Mouse (Mus musculus) heart, embryonic 14.5 days (tissue): ENCODE data around the gene Chd9. TPM values are rescaled to one million over a fixed set of nuclear protein-coding genes. Genes with fewer than 3 reads are reported as not detected.

ENCODE experiments used
- ATAC-seq: fragments of 200-750 bp; cut with Nextera tagmentation; 2 replicates; pipeline ENCODE4 v1.8.0; 2017; ENCODE audit warnings: low read depth, moderate TSS enrichment; ENCODE audit not compliant: insufficient number of reproducible peaks, insufficient read depth, low FRiP score
- H3K27ac ChIP-seq, 2 experiments: fragments of 200-500 bp in 1 of 2; fragments of 300-500 bp in 1 of 2; sonication (generic) in 1 of 2; replicated peaks in 1 of 2; 2 replicates each; pipeline ENCODE4 v1.5.1; 2012 to 2014; ENCODE audit warnings: low read depth in 2 of 2, low read length in 2 of 2, control low read depth in 1 of 2, mild to moderate bottlenecking in 1 of 2, mixed read lengths in 1 of 2; ENCODE audit not compliant: control insufficient read depth in 1 of 2, insufficient read depth in 1 of 2
- H3K27me3 ChIP-seq: fragments of 300-500 bp; sonication (generic); 2 replicates; pipeline ENCODE4 v1.6.1; 2014; ENCODE audit warnings: mild to moderate bottlenecking, low read length, control low read depth; ENCODE audit not compliant: control insufficient read depth, insufficient read depth
- H3K36me3 ChIP-seq: fragments of 300-500 bp; sonication (generic); 2 replicates; pipeline ENCODE4 v1.6.1; 2014; ENCODE audit warnings: mild to moderate bottlenecking, control low read depth, low read length, mixed read lengths; ENCODE audit not compliant: control insufficient read depth, insufficient read depth
- H3K4me1 ChIP-seq, 2 experiments: fragments of 200-500 bp in 1 of 2; fragments of 300-500 bp in 1 of 2; sonication (generic) in 1 of 2; 2 replicates each; pipeline ENCODE4 v1.6.1; 2012 to 2014; ENCODE audit warnings: low read length in 2 of 2, control low read depth in 1 of 2, mixed read lengths in 1 of 2; ENCODE audit not compliant: control insufficient read depth in 2 of 2, insufficient read depth in 2 of 2
- H3K4me2 ChIP-seq: fragments of 300-500 bp; sonication (generic); 2 replicates; pipeline ENCODE4 v1.6.1; 2014; ENCODE audit warnings: mild to moderate bottlenecking, low read length
- H3K4me3 ChIP-seq, 2 experiments: fragments of 200-500 bp in 1 of 2; fragments of 300-500 bp in 1 of 2; sonication (generic) in 1 of 2; 2 replicates each; pipeline ENCODE4 v1.5.1; 2012 to 2014; ENCODE audit warnings: low read length in 2 of 2, mild to moderate bottlenecking in 2 of 2, control low read depth in 1 of 2, low read depth in 1 of 2, moderate library complexity in 1 of 2; ENCODE audit not compliant: control insufficient read depth in 1 of 2, insufficient read depth in 1 of 2
- H3K9ac ChIP-seq: fragments of 300-500 bp; sonication (generic); 2 replicates; pipeline ENCODE4 v1.6.1; 2014; ENCODE audit warnings: mild to moderate bottlenecking, low read length
- H3K9me3 ChIP-seq: fragments of 300-500 bp; sonication (generic); 2 replicates; pipeline ENCODE4 v1.6.1; 2016; ENCODE audit warnings: low read length, control low read depth; ENCODE audit not compliant: control insufficient read depth
- WGBS: fragments of 180-500 bp; shearing (Covaris S2); extraction: QIAGEN DNeasy Blood & Tissue Kit; methylation state at CpG from one replicate; pipeline ENCODE4 v1.1.7; 2014; 5-methylcytosine and 5-hydroxymethylcytosine counted together
- polyA plus RNA-seq: library from polyadenylated mRNA; unstranded; fragments of >200 nt; fragmentation: Nextera tagmentation; extraction: Ambion mirVana; gene quantifications from 2 replicates; pipeline ENCODE4 v1.2.1, GENCODE M21; 2014

The Chd9 gene
- polyA plus RNA-seq, 1 experiment from 2014 or later = 57.0 TPM

DNA sequence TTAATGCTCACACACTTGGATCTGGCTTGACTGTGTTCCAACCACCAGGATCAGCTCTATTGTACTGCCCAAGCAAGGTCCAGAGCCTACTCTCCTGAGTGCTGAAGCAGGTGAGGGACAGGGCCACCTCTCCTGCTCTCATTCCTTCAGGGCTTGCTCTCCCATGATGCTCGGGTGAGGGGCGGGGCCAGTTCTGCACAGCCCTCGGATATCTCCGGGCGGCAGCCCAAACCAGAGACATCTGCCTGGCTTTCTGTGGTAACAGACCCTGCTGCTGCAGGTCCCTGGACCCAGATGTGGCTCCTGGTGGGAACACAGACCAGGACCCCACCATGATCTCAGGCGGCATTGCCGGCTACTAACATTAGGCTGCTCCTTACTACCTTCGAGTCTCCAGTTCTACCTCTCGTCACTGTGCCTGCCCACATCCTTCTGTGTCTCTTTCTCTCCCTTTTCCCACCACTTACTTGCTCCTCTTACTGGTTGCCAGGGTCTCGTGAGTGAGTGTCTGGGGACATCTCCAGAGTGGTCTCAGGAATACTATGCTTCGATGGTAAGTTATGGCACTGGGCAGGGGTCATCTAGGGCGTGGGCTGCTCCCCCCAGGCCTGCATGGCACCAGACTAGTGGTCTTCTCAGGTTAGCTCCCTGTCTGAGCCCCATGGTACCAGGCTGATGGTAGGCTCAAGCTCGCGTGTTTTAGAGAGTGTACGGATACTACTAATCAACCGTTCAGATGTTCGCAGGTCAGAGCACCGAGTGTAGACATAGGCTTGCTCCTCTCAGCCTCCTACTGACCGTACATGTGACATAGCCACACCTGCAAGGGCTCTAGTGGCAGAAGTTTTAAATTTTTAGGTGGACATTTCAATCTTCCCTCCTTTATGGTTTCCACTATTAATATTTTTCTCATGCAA, 232.7 kb downstream of the Chd9 start:
- Histone ChIP-seq H3K9ac (peak overlapping the region; percentile 27; the same call in 1 of the 2 replicates), H3K4me2 (peak overlapping the region; percentile 11; the same call in 1 of the 2 replicates), H3K36me3 (peaks cover 4% of the 10 kb centered on the region), H3K27ac (no peak overlapping the region), H3K27me3 (no peaks in the 10 kb centered on the region), H3K4me3 (no peak overlapping the region), H3K9me3 (no peaks in the 10 kb centered on the region), H3K4me1 (peaks cover 6 to 9% of the 10 kb centered on the region in 2 experiments; a peak in 2 of 4 replicates)
- WGBS = 70% methylated on average over 19 of the region's 19 CpGs
- peak; percentile 38; the same call in 1 of the 2 replicates for ATAC-seq

GRCm38 (mm10) chr8:91065179-91065578, 237.0 kb downstream of the Chd9 start:
- Histone ChIP-seq H3K9me3 (no peaks in the 10 kb centered on the region), H3K4me1 (peaks cover 8 to 18% of the 10 kb centered on the region in 2 experiments; a peak in 3 of 4 replicates), H3K4me2 (no peak overlapping the region), H3K4me3 (no peak overlapping the region), H3K9ac (no peak overlapping the region), H3K27ac (no peak overlapping the region), H3K27me3 (no peaks in the 10 kb centered on the region), H3K36me3 (no peaks in the 10 kb centered on the region)
- 62% methylated on average over 4 of the region's 4 CpGs for WGBS
- ATAC-seq = no peak

DNA sequence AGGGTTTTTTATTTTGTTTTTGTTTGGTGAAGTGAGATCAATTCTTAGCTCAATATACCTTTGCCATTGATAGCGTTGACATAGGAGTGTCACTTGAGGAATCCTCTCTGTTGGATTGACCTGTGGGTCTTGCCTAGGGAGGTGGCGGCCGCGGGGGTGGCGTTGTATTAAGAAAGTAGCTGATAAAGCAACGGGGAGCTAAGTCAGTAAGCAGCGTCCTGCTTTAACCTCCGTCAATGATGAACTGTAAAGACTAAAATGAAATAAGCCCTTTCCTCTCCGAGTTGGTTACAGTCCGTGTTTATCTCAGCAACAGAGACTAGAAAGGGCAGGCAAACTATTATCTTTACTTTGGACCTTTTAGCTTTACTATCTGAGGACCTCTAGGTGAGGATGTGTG, 241.3 kb downstream of the Chd9 start:
- H3K9ac ChIP-seq = peak overlapping the region; percentile 89
- peaks cover 5% of the 10 kb centered on the region; the same call in 1 of the 2 replicates for H3K36me3 ChIP-seq
- H3K9me3 ChIP-seq = no peaks in the 10 kb centered on the region
- H3K4me1 ChIP-seq = peaks cover 5 to 20% of the 10 kb centered on the region in 2 experiments; a peak in 2 of 4 replicates
- peak overlapping the region; percentile 78 to 94; a peak in 3 of 4 replicates for H3K4me3 ChIP-seq
- peak overlapping the region; percentile 73 for H3K4me2 ChIP-seq
- WGBS = 7% methylated on average over 10 of the region's 10 CpGs
- no peak overlapping the region for H3K27ac ChIP-seq
- no peaks in the 10 kb centered on the region for H3K27me3 ChIP-seq
- ATAC-seq = no peak

DNA sequence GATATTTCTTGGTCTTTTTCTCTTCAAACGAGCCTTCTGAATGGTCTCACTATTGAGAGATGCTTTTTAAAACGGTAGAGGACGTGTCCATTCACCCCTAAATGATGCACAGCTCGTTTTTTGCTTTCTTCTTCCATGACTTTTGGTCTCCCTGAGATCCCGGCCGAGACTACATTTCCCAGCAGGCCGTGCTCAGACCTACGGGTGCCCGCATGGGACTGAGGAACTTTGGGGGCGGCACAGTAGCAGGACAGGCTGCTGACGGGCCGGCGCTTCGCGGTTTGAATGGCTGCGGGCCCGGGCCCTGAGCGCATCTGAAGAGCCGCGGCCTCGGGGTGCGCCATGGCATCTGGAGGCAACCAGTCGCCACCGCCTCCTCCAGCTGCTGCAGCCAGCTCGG, 241.7 kb downstream of the Chd9 start, which contains the start of gene Rbl2:
Gene Rbl2, plus strand, starts transcription at position 224 of the 400 bp plus-strand sequence.
- Histone ChIP-seq H3K4me2 (peak within 1 kb of the TSS; percentile 73), H3K36me3 (peaks cover 5% of the 10 kb centered on the region; the same call in 1 of the 2 replicates), H3K27ac (peak within 1 kb of the TSS; percentile 75 to 80), H3K9ac (peak within 1 kb of the TSS; percentile 89), H3K9me3 (no peaks in the 10 kb centered on the region), H3K27me3 (no peaks in the 10 kb centered on the region), H3K4me1 (peaks cover 5 to 20% of the 10 kb centered on the region in 2 experiments; a peak in 2 of 4 replicates), H3K4me3 (peak within 1 kb of the TSS; percentile 78 to 94)
- ATAC-seq = peak; percentile 95
- under 1% methylated on average over 25 of the region's 25 CpGs for WGBS

GRCm38 (mm10) chr8:91070275-91070859, 242.2 kb downstream of the Chd9 start:
- peaks cover 5% of the 10 kb centered on the region; the same call in 1 of the 2 replicates for H3K36me3 ChIP-seq
- under 1% methylated on average over 34 of the region's 34 CpGs for WGBS
- H3K9me3 ChIP-seq = no peaks in the 10 kb centered on the region
- no peaks in the 10 kb centered on the region for H3K27me3 ChIP-seq
- H3K4me2 ChIP-seq = peak overlapping the region; percentile 73
- H3K9ac ChIP-seq = peak overlapping the region; percentile 89
- peak overlapping the region; percentile 75 to 80 for H3K27ac ChIP-seq
- ATAC-seq = peak; percentile 78
- peak overlapping the region; percentile 78 to 94 for H3K4me3 ChIP-seq
- H3K4me1 ChIP-seq = peaks cover 5 to 20% of the 10 kb centered on the region in 2 experiments; a peak in 2 of 4 replicates

- peaks cover 0 to 4% of the 10 kb centered on the region in 2 experiments; a peak in 1 of 4 replicates for H3K4me1 ChIP-seq
- 87% methylated on average over 12 of the region's 12 CpGs for WGBS
- no peaks in the 10 kb centered on the region for H3K27me3 ChIP-seq
- H3K4me2 ChIP-seq = no peak overlapping the region
- H3K27ac ChIP-seq = no peak overlapping the region
- H3K36me3 ChIP-seq = peaks cover 43% of the 10 kb centered on the region
- no peak overlapping the region for H3K9ac ChIP-seq
- H3K4me3 ChIP-seq = no peak overlapping the region
- ATAC-seq = no peak
- H3K9me3 ChIP-seq = no peaks in the 10 kb centered on the region
Observed at GRCm38 (mm10) chr8:91077077-91077867, 249.1 kb downstream of the Chd9 start.

DNA sequence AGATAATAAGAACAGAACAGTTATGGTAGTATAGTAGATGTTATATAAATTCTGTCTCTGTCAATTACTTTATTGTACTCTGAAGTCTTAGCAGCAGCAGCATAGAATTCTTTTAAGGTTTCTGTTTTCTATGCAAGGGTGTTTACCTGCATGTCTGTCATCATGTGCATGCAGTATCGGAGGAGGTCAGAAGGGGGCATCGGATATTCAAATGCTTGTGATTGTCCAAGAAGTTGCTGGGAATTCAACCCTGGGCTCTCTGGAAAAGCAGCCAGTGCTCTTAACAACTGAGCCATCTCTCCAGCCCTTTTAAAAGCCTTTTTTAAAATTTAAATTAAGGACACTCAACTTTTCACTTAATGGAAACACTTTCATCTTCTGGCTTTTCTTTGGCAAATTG, 251.5 kb downstream of the Chd9 start:
- H3K27ac ChIP-seq = no peak overlapping the region
- no peak overlapping the region for H3K4me3 ChIP-seq
- H3K9ac ChIP-seq = no peak overlapping the region
- H3K9me3 ChIP-seq = no peaks in the 10 kb centered on the region
- 97% methylated on average over 2 of the region's 2 CpGs for WGBS
- H3K4me1 ChIP-seq = peaks cover 0 to 4% of the 10 kb centered on the region in 2 experiments; a peak in 1 of 4 replicates
- no peak for ATAC-seq
- H3K36me3 ChIP-seq = peaks cover 54% of the 10 kb centered on the region
- no peak overlapping the region for H3K4me2 ChIP-seq
- no peaks in the 10 kb centered on the region for H3K27me3 ChIP-seq
